Mouse (Mus musculus): Measurements from ENCODE around the gene Cyp27a1.

Gene Cyp27a1

DNA sequence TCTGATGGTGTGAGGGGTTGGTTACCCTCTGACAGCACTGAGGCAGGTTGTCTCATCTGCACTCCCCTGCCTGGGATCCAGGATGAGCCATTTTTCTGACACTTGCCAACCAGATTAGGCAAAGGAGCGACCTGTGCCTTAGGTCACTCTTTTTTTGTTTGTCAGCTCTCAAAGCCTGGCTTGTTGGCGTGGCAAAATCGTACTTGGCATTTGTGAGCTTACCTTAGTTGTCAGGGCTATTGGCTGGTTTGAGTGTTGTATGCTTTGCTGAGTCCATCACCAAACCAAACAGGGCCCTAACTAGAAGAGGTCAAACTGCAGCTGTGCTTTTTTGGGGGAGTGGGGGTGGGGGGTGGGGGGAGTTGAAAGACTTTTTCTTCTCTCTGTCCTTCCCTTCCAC is 5.9 kb downstream of the Cyp27a1 start:
- no peak for DNase-seq

DNA sequence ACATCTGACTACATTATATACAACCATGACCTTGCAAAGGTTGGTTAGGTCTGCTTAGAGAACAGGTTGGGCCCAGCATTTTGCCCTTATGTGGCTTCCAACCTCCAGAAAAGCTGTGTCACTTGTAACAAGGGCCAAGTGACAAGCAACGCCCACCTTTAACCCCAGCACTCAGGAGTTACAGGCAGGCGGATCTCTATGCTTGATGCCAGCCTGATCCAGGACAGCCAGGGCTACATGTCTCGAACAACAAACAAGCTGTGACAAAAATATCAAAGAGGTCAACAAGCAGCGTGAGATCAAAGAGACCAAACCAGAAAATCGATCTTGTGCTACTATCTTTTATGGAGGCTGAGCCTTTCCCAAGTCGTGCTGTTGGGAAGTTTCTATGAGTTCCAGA is 8.3 kb downstream of the Cyp27a1 start:
- DNase-seq, result no peak

- DNase-seq, result no peak
Observed at GRCm38 (mm10) chr1:74723748-74724147, 10.4 kb downstream of the Cyp27a1 start.

GRCm38 (mm10) chr1:74726114-74726513 is 12.7 kb downstream of the Cyp27a1 start:
- DNase-seq, result no peak

GRCm38 (mm10) chr1:74726674-74727073 is 13.3 kb downstream of the Cyp27a1 start:
- DNase-seq, result no peak

GRCm38 (mm10) chr1:74728446-74728845 is 15.1 kb downstream of the Cyp27a1 start:
- DNase-seq, result no peak

- DNase-seq, result no peak
Observed at GRCm38 (mm10) chr1:74736977-74737376, 23.6 kb downstream of the Cyp27a1 start.

DNA sequence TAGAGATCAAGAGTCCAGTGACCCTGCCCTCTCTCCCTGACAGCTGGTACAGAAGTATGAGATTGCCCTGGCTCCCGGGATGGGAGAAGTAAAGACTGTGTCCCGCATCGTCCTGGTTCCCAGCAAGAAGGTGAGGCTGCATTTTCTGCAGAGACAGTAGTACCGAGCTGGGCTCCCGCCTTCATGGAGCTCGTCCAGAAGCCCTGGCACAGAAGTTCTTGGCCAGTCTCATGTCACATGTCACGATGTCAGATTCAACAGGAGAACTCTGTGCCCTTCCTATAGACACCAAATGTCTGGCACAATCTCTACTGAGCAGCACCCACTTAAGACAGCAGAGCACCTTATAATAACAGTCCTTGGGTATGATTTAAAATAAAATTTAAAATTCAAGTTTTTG is 24.1 kb downstream of the Cyp27a1 start:
- DNase-seq, result peak in 1 of 2 experiments; percentile 18

DNA sequence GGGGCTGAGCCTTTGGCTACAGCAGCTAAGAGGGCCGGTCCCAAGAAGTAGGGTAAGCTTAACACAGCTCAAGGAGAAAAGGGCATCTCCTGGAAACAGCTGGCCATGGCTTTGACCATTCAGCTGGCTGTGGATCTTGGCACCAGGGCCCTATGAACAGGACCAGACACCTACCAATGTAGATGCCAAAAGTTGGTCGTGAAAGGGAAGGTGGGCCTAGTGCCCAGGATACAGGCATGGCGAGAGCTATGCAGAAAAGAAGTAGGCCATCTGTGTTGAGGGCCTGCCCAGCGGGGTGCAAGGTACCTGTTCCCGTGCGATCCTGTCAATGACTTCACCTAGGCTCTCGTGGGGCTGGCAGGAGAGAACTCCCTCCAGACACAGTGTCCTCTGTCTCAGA is 27.5 kb downstream of the Cyp27a1 start:
- DNase-seq, result peak; percentile 32 to 55

GRCm38 (mm10) chr1:74747335-74747734 is 34.0 kb downstream of the Cyp27a1 start:
- DNase-seq, result no peak

- peak; percentile 21 to 53 for DNase-seq
Observed at GRCm38 (mm10) chr1:74748643-74749271, 35.4 kb downstream of the Cyp27a1 start, which contains the start of gene Prkag3. Prkag3 (minus strand) TSS chr1:74749221.

- no peak for DNase-seq
Observed at GRCm38 (mm10) chr1:74749301-74749700, 35.9 kb downstream of the Cyp27a1 start.

DNA sequence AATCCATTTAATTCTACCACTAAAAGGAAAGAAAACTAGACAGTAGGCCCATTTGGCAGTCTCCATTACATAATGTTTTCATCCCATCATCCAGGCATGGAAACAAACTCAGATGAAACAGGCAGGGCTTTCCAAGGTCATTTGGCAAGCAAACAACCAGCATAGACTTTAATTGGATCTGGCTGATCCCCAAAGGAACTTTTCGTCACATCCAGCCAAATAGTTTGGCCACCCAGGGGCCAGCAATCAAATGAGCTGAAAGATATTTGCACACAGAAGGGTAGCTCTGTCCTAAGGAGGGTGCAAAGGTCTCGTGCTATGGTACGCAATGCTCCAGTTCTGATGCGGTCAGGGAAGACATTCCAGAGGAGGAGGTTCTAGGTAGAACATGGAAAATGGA is 37.3 kb downstream of the Cyp27a1 start:
- DNase-seq, result no peak

GRCm38 (mm10) chr1:74752150-74752549 is 38.8 kb downstream of the Cyp27a1 start:
- DNase-seq, result no peak

DNA sequence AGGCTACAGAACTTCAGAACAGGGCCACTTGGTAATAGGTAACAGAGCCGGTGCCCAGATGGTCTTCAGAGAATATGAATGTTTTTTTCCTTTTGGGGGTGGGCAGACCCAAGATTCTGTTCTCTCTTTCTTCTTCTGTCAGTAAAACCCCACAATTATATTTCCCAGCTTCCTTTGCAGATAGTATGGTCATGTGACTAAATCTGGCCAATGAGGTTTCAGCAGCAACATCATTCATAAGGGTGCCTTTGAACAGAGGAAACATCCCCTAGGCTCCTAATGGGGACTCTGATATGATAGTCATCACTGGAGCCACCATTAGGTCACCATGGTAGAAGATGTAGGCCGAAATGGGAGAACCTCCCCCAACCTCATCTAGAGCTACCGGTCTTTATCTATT is 39.5 kb downstream of the Cyp27a1 start:
- DNase-seq, result no peak

GRCm38 (mm10) chr1:74753266-74753974 is 40.0 kb downstream of the Cyp27a1 start:
- no peak for DNase-seq

GRCm38 (mm10) chr1:74754175-74754785 is 40.9 kb downstream of the Cyp27a1 start:
- no peak for DNase-seq

DNA sequence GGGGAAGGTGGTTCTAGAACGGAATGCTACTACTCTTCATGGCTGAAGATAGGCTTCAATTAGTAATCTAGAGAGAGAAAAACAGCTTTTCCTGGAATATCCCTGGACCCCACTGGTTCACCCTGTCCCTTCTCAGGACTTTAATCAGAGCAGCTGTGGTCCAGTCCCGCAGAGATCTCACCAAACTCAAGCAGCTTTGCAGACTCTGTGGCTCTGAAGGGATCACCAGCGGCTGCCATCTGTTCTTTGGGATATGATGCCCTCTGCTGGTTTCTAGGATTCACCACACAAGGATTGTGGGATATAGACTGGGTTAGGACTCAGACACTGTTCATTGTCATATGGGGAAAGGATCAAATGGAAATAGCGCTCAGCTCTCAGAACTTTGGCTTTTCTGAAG is 46.4 kb downstream of the Cyp27a1 start:
- peak; percentile 30 to 51 for DNase-seq

- DNase-seq, result peak; percentile 34 to 72
Observed at GRCm38 (mm10) chr1:74763081-74763480, 49.7 kb downstream of the Cyp27a1 start.

GRCm38 (mm10) chr1:74770727-74771466 is 57.5 kb downstream of the Cyp27a1 start:
- DNase-seq, result no peak

- DNase-seq, result no peak
Observed at GRCm38 (mm10) chr1:74771467-74771844, 58.1 kb downstream of the Cyp27a1 start.

- no peak for DNase-seq
Observed at GRCm38 (mm10) chr1:74771845-74771930, 58.3 kb downstream of the Cyp27a1 start, which contains the start of gene Wnt6. Wnt6 (plus strand) TSS chr1:74771892.

DNA sequence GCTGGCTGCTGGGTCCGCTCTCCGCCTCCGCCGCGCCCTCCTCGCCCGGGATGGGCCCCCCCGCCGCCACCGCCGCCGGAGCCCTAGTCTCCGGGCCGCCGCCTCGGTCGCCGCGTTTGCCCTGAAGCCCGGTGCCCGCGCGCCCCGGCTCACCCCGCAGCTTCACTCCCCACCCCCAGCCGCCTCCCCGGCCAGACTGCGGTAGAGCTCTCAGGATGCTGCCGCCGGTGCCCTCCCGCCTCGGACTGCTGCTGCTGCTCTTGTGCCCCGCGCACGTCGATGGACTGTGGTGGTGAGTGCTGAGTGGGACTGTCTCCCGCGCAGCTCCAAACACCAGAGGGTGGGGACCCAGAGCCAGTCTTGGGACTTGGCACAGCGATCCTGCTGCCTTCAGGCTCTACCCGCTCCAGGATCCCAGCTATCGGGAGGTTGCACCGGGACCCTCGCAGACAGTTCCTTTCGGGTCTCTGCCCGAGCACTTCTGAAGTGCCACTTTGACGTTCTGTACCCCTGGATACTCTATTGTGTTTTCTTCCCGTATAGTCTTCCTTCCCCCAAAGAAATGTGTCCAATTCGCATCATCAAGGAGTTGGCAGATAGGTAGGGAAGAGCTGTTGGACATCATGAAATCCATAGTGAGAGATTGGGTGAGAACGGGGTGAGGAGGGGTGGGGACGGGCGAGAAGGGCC is 58.7 kb downstream of the Cyp27a1 start:
- peak in 1 of 2 experiments; percentile 37 for DNase-seq
